Mouse (Mus musculus): ENCODE data around the gene Scn8a. TPM values are rescaled to one million over a fixed set of nuclear protein-coding genes. Genes with fewer than 3 reads are reported as not detected.

The Scn8a gene
- polyA plus RNA-seq, 1 experiment from 2014 or later = 1.3 TPM

DNA sequence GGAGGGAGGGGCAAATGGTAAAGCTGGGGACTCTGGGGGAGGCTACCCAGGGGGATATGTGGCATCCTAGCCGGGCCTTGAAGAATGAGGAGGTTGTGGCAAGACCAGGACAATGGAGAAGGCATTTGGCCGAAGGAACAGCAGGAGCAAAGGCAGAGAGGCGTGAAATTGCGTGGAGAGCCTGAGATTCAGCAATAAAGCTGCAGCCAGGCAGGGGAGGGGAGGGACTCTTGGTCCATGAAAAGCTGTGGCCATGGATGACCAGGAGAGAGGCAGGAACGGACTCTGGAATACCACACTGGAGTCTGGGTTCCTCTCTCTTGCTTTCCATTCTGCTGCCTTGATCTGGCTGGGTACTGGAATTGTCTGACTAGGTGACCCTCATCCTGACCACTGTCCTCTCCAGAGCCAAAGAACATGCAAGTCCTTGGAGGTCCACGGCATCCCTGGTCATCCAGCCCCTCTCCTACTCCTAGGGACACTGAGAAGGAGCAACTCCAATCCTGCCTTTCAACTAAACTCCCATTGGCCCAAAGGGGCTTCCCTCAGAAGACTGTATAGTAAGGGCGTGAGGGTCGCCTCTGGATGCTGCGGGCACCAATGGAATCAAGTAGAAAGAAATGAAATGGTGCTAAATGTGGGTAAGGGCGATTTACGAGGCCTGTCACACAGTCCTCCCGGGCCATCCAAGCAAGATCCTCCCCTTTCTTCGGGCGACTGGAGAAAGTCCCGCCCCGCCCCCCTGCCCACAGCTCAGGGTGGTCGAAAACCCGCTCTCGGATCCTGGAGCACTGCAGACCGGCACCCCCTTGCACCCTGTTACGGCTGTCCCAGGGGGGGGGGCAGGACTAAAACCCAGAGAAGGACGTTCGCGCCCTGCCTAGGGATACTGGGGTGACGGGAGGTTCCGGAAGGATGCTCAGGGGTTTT is 206.7 kb downstream of the Scn8a start:
- H3K27me3 ChIP-seq (ENCODE audit: insufficient read depth, low read length) = 0 out of 2 replicates have a peak, but pooled peaks cover 15% of the 10 kb centered on the region
- ATAC-seq (ENCODE audit: insufficient read depth) = no peak
- H3K4me3 ChIP-seq (ENCODE audit: low read depth, low read length) = peak overlapping the region; percentile 77
- TF ChIP-seq CTCF (IDR thresholded peaks at IDR 0.05; ENCODE audit: low read depth) = no peak
- peak; percentile 18 for DNase-seq
- H3K27ac ChIP-seq (ENCODE audit: low read depth) = no peak overlapping the region
- H3K9ac ChIP-seq = peak overlapping the region; percentile 88
- no peaks in the 10 kb centered on the region for H3K9me3 ChIP-seq (ENCODE audit: low read depth, low read length)
- WGBS = 15% methylated on average over 26 of the region's 26 CpGs
- peaks cover 23% of the 10 kb centered on the region for H3K4me1 ChIP-seq (ENCODE audit: insufficient read depth)
- H3K4me2 ChIP-seq = peak overlapping the region; percentile 79
- no peaks in the 10 kb centered on the region for H3K36me3 ChIP-seq (ENCODE audit: insufficient read depth)

DNA sequence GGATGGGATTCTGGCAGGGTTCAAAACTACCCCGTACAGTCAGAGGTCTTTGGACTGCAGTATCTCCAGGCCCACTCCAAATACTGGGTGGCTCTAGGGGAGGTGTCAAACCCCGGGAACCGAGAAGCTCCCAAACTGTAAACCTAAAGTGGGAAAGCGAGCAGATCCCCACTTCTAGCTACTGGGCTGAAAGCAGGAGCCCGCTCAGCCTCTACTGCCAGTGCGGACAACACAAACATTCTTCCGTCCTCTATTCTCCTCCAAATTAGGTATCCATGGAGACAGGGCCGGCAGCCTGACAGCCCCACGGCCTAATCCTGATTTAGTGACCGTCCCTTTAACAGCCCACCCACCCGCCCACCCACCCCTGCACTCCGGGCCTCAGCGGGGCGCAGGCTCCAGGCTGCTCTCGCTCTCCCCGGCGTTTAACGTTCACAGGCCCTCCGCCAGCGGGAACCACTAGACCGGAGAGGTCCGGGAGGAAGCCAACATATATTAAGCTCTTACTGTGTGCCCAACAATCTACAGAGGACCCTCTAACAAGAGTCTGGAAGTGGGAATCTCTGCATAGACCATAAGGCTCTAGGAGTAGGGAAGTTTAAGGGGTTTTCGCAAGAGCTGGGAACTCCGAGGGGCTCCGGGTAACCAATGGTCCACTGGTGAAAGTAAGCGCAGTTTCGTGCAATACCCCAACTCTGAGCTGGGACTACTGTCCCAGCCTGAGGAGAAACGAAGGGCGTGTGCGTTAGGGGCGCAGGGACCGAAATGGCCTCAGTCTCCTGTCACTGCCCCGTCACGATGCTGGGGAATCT is 207.5 kb downstream of the Scn8a start:
- Histone ChIP-seq H3K36me3 (ENCODE audit: insufficient read depth) (no peaks in the 10 kb centered on the region), H3K4me3 (ENCODE audit: low read depth, low read length) (peak overlapping the region; percentile 77), H3K4me2 (peak overlapping the region; percentile 79), H3K27ac (ENCODE audit: low read depth) (peak overlapping the region; percentile 88), H3K9me3 (ENCODE audit: low read depth, low read length) (no peaks in the 10 kb centered on the region), H3K4me1 (ENCODE audit: insufficient read depth) (peaks cover 25% of the 10 kb centered on the region; the same call in 1 of the 2 replicates), H3K27me3 (ENCODE audit: insufficient read depth, low read length) (0 out of 2 replicates have a peak, but pooled peaks cover 15% of the 10 kb centered on the region), H3K9ac (peak overlapping the region; percentile 88)
- 2% methylated on average over 34 of the region's 34 CpGs for WGBS
- TF ChIP-seq CTCF (IDR thresholded peaks at IDR 0.05; ENCODE audit: low read depth) = no peak
- ATAC-seq (ENCODE audit: insufficient read depth) (0 out of 2 replicates have a peak, but pooled peaks have one; percentile 5), DNase-seq (peak; percentile 65)

DNA sequence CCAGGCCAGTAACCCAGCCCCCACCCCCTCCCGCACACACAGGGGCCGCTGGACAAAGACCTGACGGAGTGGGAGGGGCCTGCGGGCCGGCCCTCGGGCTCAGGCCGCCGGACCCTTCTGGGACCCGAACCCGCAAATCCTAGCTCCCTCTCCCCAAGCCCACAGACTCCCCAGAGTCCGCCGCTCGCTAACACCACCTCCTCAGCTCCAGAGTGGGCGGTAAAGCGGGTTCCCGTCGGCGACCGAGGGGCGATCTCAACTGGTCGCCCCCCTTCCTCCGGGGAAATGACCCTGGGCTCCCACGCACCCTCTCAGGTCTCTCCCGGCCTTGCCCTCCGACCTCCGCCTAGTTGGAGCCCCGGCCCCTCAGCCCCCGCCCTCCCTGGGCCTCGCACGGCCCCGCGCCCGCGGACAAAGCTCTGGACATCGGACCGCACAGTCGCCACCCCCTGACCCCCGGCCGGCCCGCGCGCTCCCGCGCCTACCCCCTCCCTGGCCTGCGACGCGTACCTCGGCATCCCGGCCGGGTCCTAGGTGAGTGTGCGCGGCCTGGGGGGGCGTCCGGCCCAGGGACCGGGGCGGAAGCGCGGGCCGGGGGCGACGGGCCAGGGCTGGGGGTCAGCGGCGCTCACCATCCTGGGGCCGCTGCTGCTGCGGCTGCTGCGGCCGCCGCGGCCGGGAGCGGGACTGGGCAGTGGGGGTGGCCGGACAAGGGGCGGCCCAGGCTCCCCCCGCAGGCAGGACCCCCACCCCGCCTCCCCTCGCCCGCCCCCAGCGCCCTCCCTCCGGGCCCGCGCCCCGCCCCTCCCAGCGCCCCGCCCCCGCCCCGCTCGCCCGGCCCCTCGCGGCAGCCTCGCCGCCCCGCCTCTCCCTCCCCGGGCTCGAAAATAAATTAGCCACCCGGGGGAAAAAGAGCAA is 208.4 kb downstream of the Scn8a start, which contains the start of gene Fignl2:
TSS of gene Fignl2 (minus strand) at position 755 of the 918 bp plus-strand sequence.
- DNase-seq = no peak
- peak; percentile 59 for ATAC-seq (ENCODE audit: insufficient read depth)
- Histone ChIP-seq H3K4me2 (peak within 1 kb of the TSS; percentile 79), H3K4me3 (ENCODE audit: low read depth, low read length) (peak within 1 kb of the TSS; percentile 77), H3K36me3 (ENCODE audit: insufficient read depth) (no peaks in the 10 kb centered on the region), H3K4me1 (ENCODE audit: insufficient read depth) (peaks cover 22% of the 10 kb centered on the region; the same call in 1 of the 2 replicates), H3K27ac (ENCODE audit: low read depth) (peak within 1 kb of the TSS; percentile 88), H3K9ac (peak within 1 kb of the TSS; percentile 88), H3K9me3 (ENCODE audit: low read depth, low read length) (no peaks in the 10 kb centered on the region), H3K27me3 (ENCODE audit: insufficient read depth, low read length) (0 out of 2 replicates have a peak, but pooled peaks cover 15% of the 10 kb centered on the region)
- WGBS = under 1% methylated on average over 74 of the region's 96 CpGs
- TF ChIP-seq CTCF (IDR thresholded peaks at IDR 0.05; ENCODE audit: low read depth) = no peak

GRCm38 (mm10) chr15:101078731-101079156 is 209.1 kb downstream of the Scn8a start:
- peak overlapping the region; percentile 88 for H3K27ac ChIP-seq (ENCODE audit: low read depth)
- H3K4me2 ChIP-seq = peak overlapping the region; percentile 79
- H3K36me3 ChIP-seq (ENCODE audit: insufficient read depth) = no peaks in the 10 kb centered on the region
- H3K27me3 ChIP-seq (ENCODE audit: insufficient read depth, low read length) = 0 out of 2 replicates have a peak, but pooled peaks cover 15% of the 10 kb centered on the region
- DNase-seq (peak; percentile 86), ATAC-seq (ENCODE audit: insufficient read depth) (peak; percentile 71)
- peak; percentile 46 for TF ChIP-seq CTCF (IDR thresholded peaks at IDR 0.05; ENCODE audit: low read depth)
- H3K4me3 ChIP-seq (ENCODE audit: low read depth, low read length) = peak overlapping the region; percentile 77
- peak overlapping the region; percentile 88 for H3K9ac ChIP-seq
- 1% methylated on average over 30 of the region's 30 CpGs for WGBS
- no peaks in the 10 kb centered on the region for H3K9me3 ChIP-seq (ENCODE audit: low read depth, low read length)
- peaks cover 21% of the 10 kb centered on the region; the same call in 1 of the 2 replicates for H3K4me1 ChIP-seq (ENCODE audit: insufficient read depth)

- Histone ChIP-seq H3K9ac (no peak overlapping the region), H3K27ac (ENCODE audit: low read depth) (no peak overlapping the region)
- WGBS = 78% methylated on average over 9 of the region's 9 CpGs
Observed at GRCm38 (mm10) chr15:101080031-101080520, 210.4 kb downstream of the Scn8a start.

More at GRCm38 (mm10) chr15:101080031-101080520, 210.4 kb downstream of the Scn8a start:
- Histone ChIP-seq H3K36me3 (ENCODE audit: insufficient read depth) (no peaks in the 10 kb centered on the region), H3K4me1 (ENCODE audit: insufficient read depth) (peaks cover 21% of the 10 kb centered on the region; the same call in 1 of the 2 replicates), H3K4me3 (ENCODE audit: low read depth, low read length) (no peak overlapping the region), H3K27me3 (ENCODE audit: insufficient read depth, low read length) (0 out of 2 replicates have a peak, but pooled peaks cover 15% of the 10 kb centered on the region), H3K9me3 (ENCODE audit: low read depth, low read length) (no peaks in the 10 kb centered on the region), H3K4me2 (no peak overlapping the region)
- no peak for TF ChIP-seq CTCF (IDR thresholded peaks at IDR 0.05; ENCODE audit: low read depth)
- DNase-seq = no peak
- no peak for ATAC-seq (ENCODE audit: insufficient read depth)
